Mouse (Mus musculus): ENCODE results near the gene Slc41a3.

Gene Slc41a3

GRCm38 (mm10) chr6:90604533-90605297 lies at the start of gene Slc41a3:
Gene Slc41a3, plus strand, starts transcription at chr6:90604725.
- peak; percentile 90 to 92 for DNase-seq

GRCm38 (mm10) chr6:90556534-90557058 lies 47.9 kb upstream of the Slc41a3 start:
- DNase-seq = no peak

- DNase-seq = no peak
These were observed 47.4 kb upstream of the Slc41a3 start for GRCm38 (mm10) chr6:90557077-90557476.

- no peak for DNase-seq
These were observed 46.5 kb upstream of the Slc41a3 start for GRCm38 (mm10) chr6:90557829-90558693.

- no peak for DNase-seq
These were observed 44.0 kb upstream of the Slc41a3 start for GRCm38 (mm10) chr6:90560390-90561058.

GRCm38 (mm10) chr6:90561234-90561781 lies 43.2 kb upstream of the Slc41a3 start:
- DNase-seq = no peak

- DNase-seq = no peak
These were observed 40.3 kb upstream of the Slc41a3 start for GRCm38 (mm10) chr6:90564240-90564639.

- DNase-seq = no peak
These were observed 38.9 kb upstream of the Slc41a3 start for GRCm38 (mm10) chr6:90565357-90566215.

- DNase-seq = no peak
These were observed 37.0 kb upstream of the Slc41a3 start for GRCm38 (mm10) chr6:90567486-90567885.

- DNase-seq = no peak
These were observed 36.6 kb upstream of the Slc41a3 start for GRCm38 (mm10) chr6:90567928-90568327.

- DNase-seq = no peak
These were observed 35.8 kb upstream of the Slc41a3 start for GRCm38 (mm10) chr6:90568721-90569120.

- no peak for DNase-seq
These were observed 34.7 kb upstream of the Slc41a3 start for GRCm38 (mm10) chr6:90569736-90570383.

GRCm38 (mm10) chr6:90570392-90570791 lies 34.1 kb upstream of the Slc41a3 start:
- no peak for DNase-seq

- peak; percentile 90 to 94 for DNase-seq
These were observed 29.2 kb upstream of the Slc41a3 start for GRCm38 (mm10) chr6:90575261-90575715.

- no peak for DNase-seq
These were observed 26.4 kb upstream of the Slc41a3 start for GRCm38 (mm10) chr6:90578174-90578573.

- no peak for DNase-seq
These were observed 22.2 kb upstream of the Slc41a3 start for GRCm38 (mm10) chr6:90582331-90582730.

- no peak for DNase-seq
These were observed 16.4 kb upstream of the Slc41a3 start for GRCm38 (mm10) chr6:90588113-90588512.

- DNase-seq = no peak
These were observed 13.8 kb upstream of the Slc41a3 start for GRCm38 (mm10) chr6:90590707-90591106.

GRCm38 (mm10) chr6:90594972-90595371 lies 9.6 kb upstream of the Slc41a3 start:
- DNase-seq = no peak

- DNase-seq = no peak
These were observed 7.5 kb upstream of the Slc41a3 start for GRCm38 (mm10) chr6:90597060-90597459.

- peak; percentile 91 for DNase-seq
These were observed 6.9 kb upstream of the Slc41a3 start for GRCm38 (mm10) chr6:90597592-90597991.
